Mouse (Mus musculus): Measurements from ENCODE around the gene Chmp6.
A peak's percentile ranks its signal among the peaks of the same experiment; 100 is the strongest.

Chmp6 gene

GRCm38 (mm10) chr11:119907711-119908110 lies 5.5 kb upstream of the Chmp6 start:
- DNase-seq (ENCODE audit: extremely low spot score, low read depth, low spot score): no peak

- peak; percentile 47 for DNase-seq (ENCODE audit: extremely low spot score, low read depth, low spot score)
Observed at GRCm38 (mm10) chr11:119909436-119909835, 3.8 kb upstream of the Chmp6 start.

- DNase-seq (ENCODE audit: extremely low spot score, low read depth, low spot score): no peak
Observed at GRCm38 (mm10) chr11:119912845-119913244, 396 bp upstream of the Chmp6 start.

GRCm38 (mm10) chr11:119913935-119914314 lies 684 bp downstream of the Chmp6 start:
- no peak for DNase-seq (ENCODE audit: extremely low spot score, low read depth, low spot score)

- DNase-seq (ENCODE audit: extremely low spot score, low read depth, low spot score): no peak
Observed at GRCm38 (mm10) chr11:119914381-119914780, 1.1 kb downstream of the Chmp6 start.

GRCm38 (mm10) chr11:119915666-119916065 lies 2.4 kb downstream of the Chmp6 start:
- no peak for DNase-seq (ENCODE audit: extremely low spot score, low read depth, low spot score)

GRCm38 (mm10) chr11:119916102-119916790 lies 3.0 kb downstream of the Chmp6 start:
- DNase-seq (ENCODE audit: extremely low spot score, low read depth, low spot score): no peak

- DNase-seq (ENCODE audit: extremely low spot score, low read depth, low spot score): no peak
Observed at GRCm38 (mm10) chr11:119916834-119917469, 3.7 kb downstream of the Chmp6 start.

GRCm38 (mm10) chr11:119918521-119918920 lies 5.3 kb downstream of the Chmp6 start:
- DNase-seq (ENCODE audit: extremely low spot score, low read depth, low spot score): no peak

- DNase-seq (ENCODE audit: extremely low spot score, low read depth, low spot score): no peak
Observed at GRCm38 (mm10) chr11:119919432-119919831, 6.2 kb downstream of the Chmp6 start.

- no peak for DNase-seq (ENCODE audit: extremely low spot score, low read depth, low spot score)
Observed at GRCm38 (mm10) chr11:119919897-119920296, 6.7 kb downstream of the Chmp6 start.

- DNase-seq (ENCODE audit: extremely low spot score, low read depth, low spot score): no peak
Observed at GRCm38 (mm10) chr11:119920668-119921067, 7.4 kb downstream of the Chmp6 start.

- no peak for DNase-seq (ENCODE audit: extremely low spot score, low read depth, low spot score)
Observed at GRCm38 (mm10) chr11:119925176-119925575, 11.9 kb downstream of the Chmp6 start.

- DNase-seq (ENCODE audit: extremely low spot score, low read depth, low spot score): no peak
Observed at GRCm38 (mm10) chr11:119926762-119927161, 13.5 kb downstream of the Chmp6 start.

GRCm38 (mm10) chr11:119928023-119928681 lies 14.9 kb downstream of the Chmp6 start:
- no peak for DNase-seq (ENCODE audit: extremely low spot score, low read depth, low spot score)

GRCm38 (mm10) chr11:119929603-119930265 lies 16.5 kb downstream of the Chmp6 start:
- no peak for DNase-seq (ENCODE audit: extremely low spot score, low read depth, low spot score)

- DNase-seq (ENCODE audit: extremely low spot score, low read depth, low spot score): no peak
Observed at GRCm38 (mm10) chr11:119931809-119932208, 18.6 kb downstream of the Chmp6 start.

GRCm38 (mm10) chr11:119933142-119933541 lies 19.9 kb downstream of the Chmp6 start:
- DNase-seq (ENCODE audit: extremely low spot score, low read depth, low spot score): no peak

- DNase-seq (ENCODE audit: extremely low spot score, low read depth, low spot score): no peak
Observed at GRCm38 (mm10) chr11:119933819-119934583, 20.8 kb downstream of the Chmp6 start.

GRCm38 (mm10) chr11:119934773-119935172 lies 21.5 kb downstream of the Chmp6 start:
- DNase-seq (ENCODE audit: extremely low spot score, low read depth, low spot score): no peak

GRCm38 (mm10) chr11:119935457-119935856 lies 22.2 kb downstream of the Chmp6 start:
- DNase-seq (ENCODE audit: extremely low spot score, low read depth, low spot score): no peak
